Mouse (Mus musculus) gastrocnemius, adult 18-20 months (tissue): Measurements from ENCODE around the gene Ccdc153. TPM values are rescaled to one million over a fixed set of nuclear protein-coding genes. Genes with fewer than 3 reads are reported as not detected.

Experiments used
- DNase-seq: peaks from one replicate; pipeline ENCODE4 v3.0.0; 2021; ENCODE audit warnings: low spot score
- total RNA-seq, 2 experiments: library from RNA; stranded (reverse); gene quantifications; 2 replicates each; pipeline ENCODE4 v1.2.3; 2021

Gene Ccdc153
- total RNA-seq, 2 experiments from 2014 or later: not detected

DNA sequence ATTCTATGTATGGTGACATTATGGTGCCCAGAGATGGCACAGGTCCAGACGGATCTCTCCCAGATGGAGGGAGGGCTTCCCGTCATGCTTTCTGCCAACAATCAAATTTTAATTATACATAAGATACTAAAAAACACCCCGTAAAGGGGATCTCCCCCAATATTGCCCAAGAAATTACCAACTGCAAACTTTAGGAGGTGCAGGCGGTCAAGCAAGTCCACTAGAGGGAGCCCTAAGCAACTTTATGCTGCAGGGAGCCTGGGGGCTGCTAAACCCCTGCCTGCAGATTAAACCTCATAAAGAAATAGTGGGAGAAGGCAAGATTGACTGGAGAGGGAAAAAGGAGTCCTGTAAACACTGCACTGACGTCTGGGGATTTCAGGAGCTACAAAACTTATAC lies 1.0 kb upstream of the Ccdc153 start:
- DNase-seq: peak; percentile 52

DNA sequence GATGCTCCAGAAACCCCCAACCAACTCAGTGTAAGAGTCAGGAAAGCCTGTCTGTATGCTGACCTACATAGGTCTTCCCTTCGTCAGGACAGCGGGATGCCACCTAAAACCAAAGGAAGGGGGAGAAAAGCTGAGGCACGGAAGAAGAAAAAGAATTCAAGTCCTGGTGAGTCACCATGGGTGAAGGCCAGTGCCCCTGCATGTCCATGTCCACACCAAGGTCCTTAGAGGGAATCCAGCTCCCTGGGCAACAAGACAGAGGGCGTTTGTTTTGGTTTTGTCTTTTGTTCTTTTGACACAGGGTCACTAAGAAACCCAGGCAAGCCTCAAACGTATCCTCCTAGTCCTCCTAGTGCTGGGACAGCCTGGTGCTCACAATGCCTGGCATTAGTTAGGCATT lies 435 bp downstream of the Ccdc153 start:
- no peak for DNase-seq

DNA sequence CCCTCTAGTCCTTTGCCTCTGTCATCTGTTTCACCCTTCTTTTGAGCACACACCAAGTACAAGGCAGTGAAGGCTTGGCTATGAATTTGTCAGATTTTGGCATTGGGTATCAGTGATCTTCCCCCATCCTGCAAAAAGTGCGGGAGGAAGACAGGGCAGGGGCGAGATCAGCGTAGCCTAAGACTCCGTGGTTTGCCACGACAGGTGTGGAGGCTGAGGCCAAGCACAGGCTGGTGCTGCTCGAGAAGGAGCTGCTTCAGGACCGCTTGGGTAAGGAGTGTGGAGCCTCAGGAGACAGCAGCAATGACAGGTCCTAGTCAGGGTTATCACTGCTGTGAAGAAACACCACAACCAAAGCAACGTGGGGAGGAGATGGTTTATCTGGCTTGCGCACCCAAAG lies 942 bp downstream of the Ccdc153 start:
- DNase-seq: no peak

DNA sequence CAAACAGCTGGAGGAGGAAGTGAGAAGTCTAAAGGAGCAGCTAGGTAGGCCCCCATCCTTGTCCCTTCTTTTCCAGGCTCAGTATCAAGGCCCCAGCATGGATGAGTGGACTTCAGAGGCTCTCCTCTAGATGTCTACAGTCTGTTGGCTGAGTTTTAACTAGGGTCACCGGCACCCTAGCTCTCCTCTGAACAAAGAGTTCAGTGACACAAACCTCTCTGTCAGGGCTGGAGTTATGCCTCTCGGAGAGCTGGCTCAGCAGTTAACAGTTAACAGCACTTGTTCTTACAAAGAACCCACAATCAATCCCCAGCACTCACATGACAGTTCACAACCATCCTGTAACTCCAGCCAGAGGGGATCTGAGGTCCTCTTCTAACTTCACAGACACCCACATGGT lies 3.1 kb downstream of the Ccdc153 start:
- DNase-seq: no peak

DNA sequence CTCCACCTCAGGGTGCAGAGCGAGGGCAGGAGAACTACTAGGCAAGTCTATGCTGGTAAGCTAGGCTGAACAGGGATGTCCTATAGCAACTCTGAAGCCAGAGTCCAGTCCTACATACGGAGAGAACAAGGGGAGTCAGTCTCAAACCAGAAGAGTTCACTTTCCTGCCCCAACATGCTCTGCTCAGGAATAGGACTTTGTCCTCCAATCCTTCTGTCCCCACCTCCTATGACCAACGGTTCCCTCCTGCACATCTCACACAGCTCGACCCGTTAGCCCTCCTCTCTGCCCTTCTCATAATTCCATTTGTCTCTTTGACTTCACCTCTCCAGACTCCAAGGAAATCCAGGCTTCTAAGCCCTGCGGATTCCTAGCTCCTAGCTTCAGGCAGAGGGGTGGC lies 7.4 kb downstream of the Ccdc153 start:
- DNase-seq: no peak

DNA sequence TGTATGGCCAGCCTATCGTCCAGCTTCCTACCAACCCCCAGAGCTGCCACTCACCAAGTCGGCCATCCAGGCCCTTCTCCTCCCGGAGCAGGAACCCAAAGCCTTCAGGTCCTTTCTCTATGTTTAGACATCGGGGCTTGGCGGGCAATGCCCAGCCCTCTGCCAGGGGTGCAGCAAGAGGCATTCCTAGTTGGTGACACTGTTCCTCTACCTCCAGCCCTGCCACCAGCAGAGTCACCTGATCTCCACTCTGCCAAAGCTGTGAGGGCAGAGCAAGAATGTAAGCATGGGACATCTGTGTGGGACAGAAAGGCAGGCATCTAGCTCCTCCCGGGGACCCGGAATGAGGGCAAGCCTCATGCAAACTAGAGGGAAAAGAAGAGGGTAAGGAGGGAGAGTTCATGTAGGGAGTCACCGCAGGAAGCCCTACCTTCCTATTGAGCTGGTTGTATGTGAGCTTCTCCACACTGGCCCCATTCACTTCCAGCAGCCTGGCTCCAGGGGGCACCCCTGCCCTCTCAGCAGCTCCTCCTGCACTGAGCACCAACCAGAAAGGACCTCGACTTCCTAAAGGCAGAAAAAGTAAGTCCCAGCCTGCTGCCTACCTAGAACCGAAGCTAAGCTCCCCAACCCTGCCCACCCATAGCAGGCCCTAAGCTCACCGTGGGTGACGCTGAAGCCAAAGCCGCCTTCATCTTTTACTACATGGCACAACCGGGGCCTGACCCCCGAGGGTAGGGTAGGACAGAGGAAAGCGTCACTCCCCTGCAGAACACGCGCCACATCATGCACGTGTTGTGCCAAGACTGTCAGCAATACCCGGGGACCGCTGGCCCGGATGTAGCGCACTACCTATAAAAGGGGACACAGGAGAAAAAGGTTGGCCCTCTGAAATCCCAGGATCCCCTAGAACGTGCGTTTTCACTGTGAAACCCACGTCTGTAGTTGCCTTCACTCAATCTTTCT lies 9.0 kb downstream of the Ccdc153 start:
- DNase-seq: peak; percentile 67

DNA sequence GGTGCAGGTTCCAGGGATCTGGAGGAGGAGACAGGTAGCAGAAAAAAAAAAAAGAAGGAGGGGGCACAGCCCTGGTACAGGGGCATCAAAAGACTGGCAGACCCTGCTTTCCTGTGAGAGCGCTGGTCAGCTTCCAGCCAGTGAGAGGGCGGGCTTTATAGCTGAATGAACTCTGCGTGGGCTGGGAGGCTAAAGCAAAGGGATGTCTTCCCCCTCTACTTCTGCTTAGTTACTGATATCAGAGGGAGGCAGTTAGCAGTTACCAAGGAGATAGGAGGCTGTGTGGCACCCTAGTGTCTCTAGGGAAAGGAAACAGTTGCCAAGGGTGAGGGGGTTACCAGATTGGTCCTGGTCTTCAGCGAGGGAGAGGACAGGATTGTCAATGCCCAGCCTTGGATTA lies 10.0 kb downstream of the Ccdc153 start:
- DNase-seq: no peak

DNA sequence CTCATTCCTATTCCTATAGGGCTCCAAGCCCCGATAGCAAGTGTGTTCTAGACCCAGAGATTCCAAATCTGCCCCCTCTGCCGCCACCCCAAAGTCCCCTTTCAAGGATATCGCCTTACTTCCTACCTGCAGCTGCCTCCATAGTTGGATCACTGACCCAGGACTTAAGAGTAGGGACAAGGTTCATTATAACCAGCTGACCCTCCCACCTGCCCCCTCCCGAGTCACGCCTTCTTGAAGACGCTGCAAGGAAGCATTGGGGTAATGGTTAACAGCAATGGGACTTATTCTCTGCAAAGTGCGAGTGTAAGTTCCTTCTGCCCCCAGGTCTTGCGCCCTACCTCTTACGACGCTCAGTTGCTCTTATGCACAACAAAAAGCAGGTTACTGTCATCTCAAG lies 10.8 kb downstream of the Ccdc153 start, which contains the start of gene Pdzd3:
Gene Pdzd3 (minus strand): TSS at position 158 of the 400 bp plus-strand sequence.
- no peak for DNase-seq

DNA sequence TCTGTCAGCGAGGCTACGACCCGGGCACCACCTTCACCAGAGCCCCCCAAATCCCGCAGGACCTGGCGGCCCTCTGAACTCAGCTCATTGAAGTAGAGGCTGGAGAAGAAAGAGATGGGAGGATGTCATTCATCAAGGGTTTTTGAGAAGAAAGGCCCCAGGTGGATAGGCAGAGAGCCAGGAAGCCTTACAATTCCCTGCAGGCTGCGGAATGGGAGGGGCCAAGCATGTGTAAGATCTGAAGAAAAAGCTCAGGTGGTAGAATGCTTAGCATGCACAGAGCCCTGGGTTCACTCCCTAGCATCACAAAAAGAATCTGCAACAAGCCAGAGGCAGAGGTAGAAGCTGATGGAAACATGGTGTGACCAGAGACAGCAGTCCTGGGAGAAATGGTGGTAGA lies 13.0 kb downstream of the Ccdc153 start:
- DNase-seq: no peak

DNA sequence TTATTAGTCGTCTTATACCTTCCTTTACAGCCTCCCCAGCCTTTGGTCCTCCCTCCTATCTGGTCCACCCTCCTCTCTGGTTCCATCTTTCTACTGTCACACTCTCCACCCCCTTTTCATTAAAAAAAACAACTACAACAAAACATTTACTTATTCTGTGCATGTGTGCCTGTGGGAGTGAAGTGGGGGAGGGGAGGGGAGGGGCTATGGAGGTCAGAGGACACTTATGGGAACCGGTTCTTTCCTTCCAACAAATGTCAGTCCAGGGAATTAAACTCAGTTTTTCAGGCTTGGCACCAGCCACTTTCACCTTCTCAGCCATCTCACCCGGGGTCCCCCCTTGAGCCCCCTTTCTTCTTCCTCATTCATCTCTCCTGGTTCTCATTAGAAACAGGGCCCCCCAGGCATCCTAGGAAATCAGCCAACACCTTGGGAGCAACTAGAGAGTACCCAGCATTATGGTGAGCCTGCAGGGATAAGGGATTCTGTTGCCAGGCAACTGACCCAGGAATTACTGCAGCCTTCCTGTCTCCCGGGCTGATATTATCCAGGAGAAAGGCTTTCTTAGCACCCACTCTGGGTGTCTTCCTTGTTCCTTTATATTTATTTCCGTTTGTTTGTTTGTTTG lies 14.1 kb downstream of the Ccdc153 start:
- no peak for DNase-seq

DNA sequence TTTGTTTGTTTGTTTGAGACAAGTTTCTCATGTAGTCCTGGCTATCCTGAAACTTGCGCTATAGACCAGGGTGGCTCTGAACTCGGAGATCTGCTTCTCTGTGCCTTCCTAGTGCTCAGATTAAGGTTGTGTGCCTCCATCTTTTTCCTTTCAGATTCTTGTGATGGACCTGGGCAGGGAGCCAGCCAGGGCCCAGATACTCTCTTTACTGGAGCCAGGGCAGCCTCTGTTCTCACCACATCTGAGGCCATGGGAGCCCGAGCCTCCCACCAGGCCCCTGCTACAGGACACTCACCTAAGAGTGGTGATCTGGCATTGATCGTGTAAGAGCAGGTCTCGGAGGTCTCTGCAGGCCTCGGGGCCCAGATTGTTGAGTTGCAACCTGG lies 14.7 kb downstream of the Ccdc153 start:
- DNase-seq: no peak

DNA sequence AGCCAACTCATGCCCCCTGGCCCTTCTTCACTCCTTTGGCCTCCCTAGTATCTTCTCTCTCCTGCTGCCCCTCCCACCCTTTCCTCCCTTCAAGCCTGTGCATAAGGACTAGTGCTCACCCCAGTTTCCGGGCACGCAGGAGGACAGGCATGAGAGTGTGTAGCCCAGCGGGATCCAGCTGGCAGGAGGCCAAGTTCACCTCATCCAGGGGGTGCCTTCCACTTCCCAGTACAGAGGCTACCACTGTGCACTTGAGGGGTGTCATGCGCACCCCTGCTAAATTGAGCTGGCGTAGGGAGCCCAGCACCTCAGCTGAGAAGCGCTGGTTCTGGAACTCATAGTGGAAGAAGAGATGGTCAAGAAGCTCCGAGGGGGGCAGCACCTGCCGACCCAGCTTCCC lies 15.7 kb downstream of the Ccdc153 start:
- DNase-seq: no peak

DNA sequence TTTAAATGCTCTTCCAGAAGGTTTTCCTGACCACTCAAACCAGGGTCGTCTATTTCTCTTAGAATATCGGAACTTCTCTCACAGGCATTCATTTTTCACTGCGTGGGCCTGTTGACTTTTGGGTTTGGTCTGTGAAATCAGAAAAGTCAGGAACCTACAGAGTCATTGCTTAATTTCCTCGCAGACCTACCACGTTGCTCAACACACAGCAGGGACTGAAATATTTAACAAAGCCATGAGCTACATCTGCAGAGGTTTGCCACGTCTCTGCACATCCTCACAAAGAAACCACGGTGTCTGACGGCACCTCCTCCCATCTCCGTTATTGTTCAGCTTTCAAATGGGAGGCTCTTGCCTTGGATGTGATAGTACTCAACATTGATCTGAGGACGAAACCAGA lies 18.5 kb downstream of the Ccdc153 start:
- no peak for DNase-seq

DNA sequence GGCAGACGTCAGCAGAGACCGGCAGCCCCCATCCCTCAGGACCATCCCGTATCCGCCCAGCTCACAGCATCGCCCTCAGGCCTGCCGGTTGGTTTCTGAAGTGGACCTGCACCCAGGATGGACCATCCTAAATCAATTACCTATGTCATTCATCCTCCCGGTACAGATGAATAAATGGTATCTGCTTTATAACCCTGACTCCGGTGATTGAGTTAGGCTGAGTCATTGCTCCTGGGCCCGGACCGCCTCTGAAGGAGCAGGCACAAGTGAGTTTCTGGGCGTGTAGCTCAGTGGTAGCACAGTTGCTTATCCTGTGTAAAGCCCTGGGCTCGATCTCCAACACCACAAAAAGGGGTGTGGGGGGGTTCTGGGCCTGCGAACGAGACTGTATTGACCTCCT lies 20.9 kb downstream of the Ccdc153 start:
- no peak for DNase-seq

DNA sequence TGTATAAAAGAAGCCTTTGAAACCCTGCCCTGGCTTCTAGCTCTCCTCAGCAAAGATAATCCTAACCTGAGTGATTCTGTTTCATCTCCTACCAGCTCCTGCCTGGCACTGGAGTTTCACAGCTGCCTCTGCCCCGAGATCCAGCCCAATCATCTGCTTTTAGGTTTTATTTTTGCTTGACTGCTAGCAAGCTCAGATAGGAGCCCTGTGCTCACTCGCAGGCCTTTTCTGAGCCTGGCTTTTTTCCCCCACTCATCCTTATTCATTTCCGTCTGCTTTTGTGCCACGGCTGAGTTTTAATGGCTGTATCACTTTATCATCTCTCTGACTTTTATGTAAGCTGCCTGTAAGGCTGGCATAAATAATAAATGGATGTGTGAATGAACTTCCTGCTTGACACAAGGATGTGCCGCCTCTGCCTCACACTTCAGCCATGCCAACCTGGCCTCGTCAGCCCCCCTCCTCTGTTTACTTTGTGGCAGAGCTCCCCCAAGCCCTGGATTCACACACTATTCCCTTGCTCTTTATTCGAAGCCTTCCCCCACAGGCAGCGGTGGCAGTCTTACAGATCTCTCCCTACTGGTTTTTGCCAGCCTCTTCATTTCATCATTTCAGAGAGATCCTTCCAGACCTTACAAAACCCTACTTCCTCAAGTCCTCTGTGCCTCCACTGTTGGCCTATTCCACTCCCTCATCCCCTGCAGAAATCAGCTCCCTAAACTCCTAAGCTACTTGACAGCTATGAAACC lies 26.2 kb downstream of the Ccdc153 start:
- no peak for DNase-seq

DNA sequence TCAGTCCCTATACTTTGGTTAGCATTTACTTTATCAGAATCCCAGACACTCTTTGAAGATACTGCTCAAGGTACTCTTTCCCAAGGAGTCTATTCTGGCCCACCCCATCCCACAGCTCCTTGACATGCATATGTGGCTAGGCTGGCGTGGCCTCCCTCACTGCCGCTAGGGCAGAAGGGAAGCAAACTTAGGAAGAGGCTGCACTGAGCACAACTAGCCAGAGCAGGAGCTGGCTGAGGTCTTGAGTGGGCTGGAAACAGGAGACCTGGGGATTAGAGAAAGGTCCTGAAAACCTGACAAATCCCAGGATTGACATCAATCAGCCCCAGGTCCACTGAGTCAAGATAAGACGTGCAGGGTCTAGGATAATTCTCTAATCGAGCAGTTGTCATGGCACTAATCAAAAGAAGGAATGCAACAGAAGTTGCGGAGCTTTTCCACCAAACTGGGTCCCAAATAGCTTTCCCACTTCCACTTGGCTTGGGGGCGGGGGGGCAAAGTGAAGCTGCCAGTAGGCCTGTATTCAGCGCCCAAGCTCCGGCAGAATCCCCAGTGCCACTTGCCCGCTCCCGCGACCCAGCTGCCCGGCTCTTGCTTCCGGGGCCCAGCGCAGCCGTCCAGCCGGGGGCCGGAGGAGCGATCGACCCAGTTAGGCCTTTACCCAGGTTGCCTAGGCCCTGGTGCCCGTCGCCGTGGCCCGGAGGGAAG lies 27.0 kb downstream of the Ccdc153 start:
- DNase-seq: peak; percentile 28

DNA sequence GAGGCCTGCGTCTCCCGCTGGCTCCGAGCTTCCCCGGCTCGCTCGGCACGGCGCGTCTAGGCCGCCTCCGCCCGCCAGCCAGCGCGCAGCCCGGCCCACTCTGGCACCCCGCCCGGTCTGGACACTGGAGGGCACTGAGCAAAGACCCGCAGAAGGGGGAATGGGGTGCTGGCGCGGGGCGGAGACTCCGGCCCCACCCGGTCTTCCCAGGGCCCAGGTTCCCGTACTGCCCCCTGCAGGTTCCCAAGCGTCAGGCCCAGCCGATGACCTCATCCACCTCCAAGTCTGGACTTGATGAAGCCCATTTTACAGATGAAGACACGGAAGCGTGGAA lies 27.5 kb downstream of the Ccdc153 start:
- peak; percentile 87 for DNase-seq

DNA sequence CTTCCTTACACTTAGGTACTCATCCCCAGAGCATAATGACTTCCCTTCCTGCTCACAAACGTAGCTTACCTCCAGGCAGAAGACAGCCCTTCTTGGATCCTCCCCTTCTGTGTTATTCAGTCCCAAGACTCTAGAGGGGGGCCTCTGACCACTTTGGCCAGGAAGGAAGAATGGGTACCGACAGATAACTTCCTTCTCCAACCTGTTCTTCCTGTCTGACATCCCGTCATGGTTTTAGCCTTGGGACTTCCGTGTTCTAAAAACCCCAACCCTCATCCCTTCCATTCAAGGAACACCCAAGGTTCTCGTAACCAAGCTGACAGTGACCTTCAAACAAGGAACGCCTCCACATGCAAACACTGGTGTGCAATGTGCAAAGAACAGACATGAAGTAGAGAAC lies 28.0 kb downstream of the Ccdc153 start, which contains the start of gene Nlrx1:
Gene Nlrx1 (minus strand): TSS at position 168 of the 400 bp plus-strand sequence.
- DNase-seq: no peak

DNA sequence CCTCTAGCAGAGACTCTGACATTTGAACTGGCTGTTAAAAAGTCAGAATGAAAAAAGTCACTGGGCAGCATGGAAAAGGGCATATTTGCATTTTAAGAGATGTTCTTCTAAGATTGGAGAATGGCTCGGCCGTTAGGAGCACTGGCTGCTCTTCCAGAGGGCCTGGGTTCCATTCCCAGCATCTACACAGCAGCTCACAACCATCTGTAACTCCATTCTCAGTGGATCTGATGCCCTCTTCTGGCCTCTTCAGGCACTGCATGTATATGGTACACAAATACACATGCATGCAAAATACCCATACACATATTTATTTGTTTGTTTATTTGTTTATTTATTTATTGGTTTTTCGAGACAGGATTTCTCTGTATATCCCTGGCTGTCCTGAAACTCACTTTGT lies 28.6 kb downstream of the Ccdc153 start:
- DNase-seq: peak; percentile 33

DNA sequence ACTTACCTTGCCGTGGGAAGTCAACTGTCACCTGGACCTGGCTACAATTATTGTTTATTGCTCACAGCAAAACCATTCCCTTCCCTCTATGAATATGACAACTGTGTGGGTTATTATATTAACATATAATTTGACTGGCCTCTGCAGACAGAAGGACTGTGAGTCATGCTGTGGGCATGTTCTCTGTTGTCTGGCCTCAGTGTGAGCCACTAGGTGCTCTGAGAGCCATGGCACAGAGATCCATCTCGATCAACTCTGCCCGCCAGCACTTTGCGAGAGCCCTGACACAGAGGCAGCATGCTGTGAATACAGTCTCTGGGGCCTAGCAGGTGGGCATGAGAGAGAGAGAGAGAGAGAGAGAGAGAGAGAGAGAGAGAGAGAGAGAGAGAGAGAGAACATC lies 29.5 kb downstream of the Ccdc153 start:
- DNase-seq: no peak

DNA sequence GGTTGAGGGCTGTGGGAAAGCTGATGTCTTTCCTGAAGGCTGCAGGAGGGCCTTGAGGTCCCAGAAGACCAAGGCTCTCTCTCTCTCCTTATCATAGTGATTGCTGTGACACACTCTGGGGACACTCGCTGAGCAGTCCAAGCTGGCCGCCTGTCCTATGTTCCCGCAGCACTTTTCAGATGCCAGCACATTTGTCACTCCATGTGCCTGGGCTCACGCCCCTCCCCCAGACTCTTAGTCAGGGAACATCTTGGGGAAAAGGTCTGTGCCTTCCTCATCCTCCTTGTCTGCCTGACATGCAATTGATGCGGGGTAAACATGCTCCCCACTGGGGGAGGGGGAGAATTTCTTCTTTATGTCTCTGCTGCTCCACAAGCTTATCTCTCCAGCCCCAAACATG lies 42.7 kb downstream of the Ccdc153 start:
- DNase-seq: no peak
